Comparison of ENCODE assay signal across 9 mouse cellular contexts in genomic region chr5:67607804-67608673, GRCm38 (mm10). TPM values are rescaled to one million over a fixed set of nuclear protein-coding genes. Genes with fewer than 3 reads are reported as not detected.
DNase-seq lines count a peak whose midpoint lies in the region; ATAC-seq lines count a peak whose summit lies in the region.
"Had no signal": no experiment of that assay in that cellular context is flagged by ENCODE, and none has a peak within 500 bp of the region (broad histone marks: within the 10 kb centered on the region; RNA-seq: fewer than 3 reads in every experiment).

TSS of gene Shisa3 (plus strand) at chr5:67607882.

- H3K4me2 ChIP-seq in forebrain, embryonic 14.5 days (ENCODE audit: low read length) = peak within 1 kb of the TSS; percentile 88
- peak within 1 kb of the TSS; percentile 78 for H3K4me2 ChIP-seq in hindbrain, embryonic 13.5 days
- H3K4me2 ChIP-seq in limb, embryonic 15.5 days = peak within 1 kb of the TSS; percentile 93
- H3K4me2 ChIP-seq in midbrain, embryonic 16.5 days (ENCODE audit: low read length) = peak within 1 kb of the TSS; percentile 76

- ATAC-seq in forebrain, embryonic 14.5 days = peak; percentile 71
- ATAC-seq in hindbrain, embryonic 13.5 days (ENCODE audit: low FRiP score) = peak; percentile 78
- ATAC-seq in limb, embryonic 15.5 days (ENCODE audit: insufficient number of reproducible peaks, low FRiP score, low TSS enrichment, low read depth) = peak; percentile 62; the same call in 1 of the 2 replicates
- ATAC-seq in midbrain, embryonic 16.5 days = peak; percentile 78

- H3K9me3 ChIP-seq in forebrain, embryonic 14.5 days (replicated peaks; ENCODE audit: control insufficient read depth, low read length) = no peaks in the 10 kb centered on the region
- H3K9me3 ChIP-seq in hindbrain, embryonic 13.5 days = no peaks in the 10 kb centered on the region
- H3K9me3 ChIP-seq in limb, embryonic 15.5 days = no peaks in the 10 kb centered on the region
- no peaks in the 10 kb centered on the region for H3K9me3 ChIP-seq in midbrain, embryonic 16.5 days (replicated peaks; ENCODE audit: control insufficient read depth, low read length, poor library complexity, severe bottlenecking)

- no peaks in the 10 kb centered on the region for H3K36me3 ChIP-seq in forebrain, embryonic 14.5 days (ENCODE audit: control insufficient read depth, insufficient read depth, low read length)
- H3K36me3 ChIP-seq in hindbrain, embryonic 13.5 days = no peaks in the 10 kb centered on the region
- H3K36me3 ChIP-seq in limb, embryonic 15.5 days = no peaks in the 10 kb centered on the region
- no peaks in the 10 kb centered on the region for H3K36me3 ChIP-seq in midbrain, embryonic 16.5 days (ENCODE audit: control insufficient read depth, insufficient read depth, low read length)

- peaks cover 14% of the 10 kb centered on the region for H3K4me1 ChIP-seq in forebrain, embryonic 14.5 days (ENCODE audit: control insufficient read depth, insufficient read depth, low read length)
- H3K4me1 ChIP-seq in hindbrain, embryonic 13.5 days (replicated peaks) = peaks cover 25% of the 10 kb centered on the region
- H3K4me1 ChIP-seq in limb, embryonic 15.5 days = peaks cover 27% of the 10 kb centered on the region
- H3K4me1 ChIP-seq in midbrain, embryonic 16.5 days (ENCODE audit: control insufficient read depth, insufficient read depth, low read length) = peaks cover 15% of the 10 kb centered on the region; the same call in 1 of the 2 replicates

- no peak within 1 kb of the TSS for H3K27ac ChIP-seq in forebrain, embryonic 14.5 days (ENCODE audit: low read depth, low read length)
- no peak within 1 kb of the TSS for H3K27ac ChIP-seq in hindbrain, embryonic 13.5 days
- no peak within 1 kb of the TSS for H3K27ac ChIP-seq in limb, embryonic 15.5 days
- H3K27ac ChIP-seq in midbrain, embryonic 16.5 days (ENCODE audit: low read length) = no peak within 1 kb of the TSS

- no peak for DNase-seq in frontal cortex, adult 2 months (ENCODE audit: extremely low spot score in 1 of 2, low spot score in 1 of 2)
- no peak for DNase-seq in frontal cortex, postnatal 36 days (ENCODE audit: low spot score in 2 of 2)
- DNase-seq in adrenal gland, postnatal 36 days = peak; percentile 51 to 59
- DNase-seq in forebrain, embryonic 14.5 days (ENCODE audit: low spot score) = peak; percentile 59
- peak; percentile 56 for DNase-seq in yolk sac, embryonic 10.5 days (ENCODE audit: low spot score)

- peak within 1 kb of the TSS; percentile 48 for H3K9ac ChIP-seq in forebrain, embryonic 14.5 days (ENCODE audit: low read length)
- peak within 1 kb of the TSS; percentile 68 for H3K9ac ChIP-seq in hindbrain, embryonic 13.5 days
- peak within 1 kb of the TSS; percentile 26; the same call in 1 of the 2 replicates for H3K9ac ChIP-seq in limb, embryonic 15.5 days
- peak within 1 kb of the TSS; percentile 54 for H3K9ac ChIP-seq in midbrain, embryonic 16.5 days (ENCODE audit: low read depth, low read length)

- H3K27me3 ChIP-seq in forebrain, embryonic 14.5 days (replicated peaks; ENCODE audit: control insufficient read depth, insufficient read depth, low read length) = peaks cover 47% of the 10 kb centered on the region
- H3K27me3 ChIP-seq in hindbrain, embryonic 13.5 days = peaks cover 72% of the 10 kb centered on the region
- H3K27me3 ChIP-seq in limb, embryonic 15.5 days = peaks cover 77% of the 10 kb centered on the region
- peaks cover 51% of the 10 kb centered on the region for H3K27me3 ChIP-seq in midbrain, embryonic 16.5 days (ENCODE audit: control insufficient read depth, insufficient read depth, low read depth, low read length)

- 1% methylated on average over 84 of the region's 86 CpGs for WGBS in forebrain, embryonic 14.5 days
- under 1% methylated on average over 86 of the region's 86 CpGs for WGBS in hindbrain, embryonic 13.5 days
- under 1% methylated on average over 86 of the region's 86 CpGs for WGBS in limb, embryonic 15.5 days
- WGBS in midbrain, embryonic 16.5 days = under 1% methylated on average over 79 of the region's 86 CpGs

- H3K4me3 ChIP-seq in forebrain, embryonic 14.5 days (ENCODE audit: low read depth, low read length) = peak within 1 kb of the TSS; percentile 48
- peak within 1 kb of the TSS; percentile 48 for H3K4me3 ChIP-seq in hindbrain, embryonic 13.5 days
- H3K4me3 ChIP-seq in limb, embryonic 15.5 days = peak within 1 kb of the TSS; percentile 52
- peak within 1 kb of the TSS; percentile 45 for H3K4me3 ChIP-seq in midbrain, embryonic 16.5 days (ENCODE audit: low read depth, low read length)

RNA-seq across cellular contexts. Expression of gene Shisa3, which starts in this region (rescaled TPM):
- polyA plus RNA-seq in frontal cortex, adult 2 months (2012; rRNA removed) = 19.5 and 21.3 TPM in 2 replicates
- under 1 TPM; 0.23 to 0.49 TPM for total RNA-seq in adrenal gland, postnatal 36 days (2021)
- polyA plus RNA-seq in forebrain, embryonic 14.5 days (2014; fragmentation: Nextera tagmentation; extraction: Ambion mirVana) = 0.04 and 0.80 TPM in 2 replicates
- 2.1 and 2.7 TPM in 2 replicates for polyA plus RNA-seq in hindbrain, embryonic 13.5 days (2015; fragmentation: Nextera tagmentation; extraction: Ambion mirVana)
- 2.8 and 4.1 TPM in 2 replicates for polyA plus RNA-seq in limb, embryonic 15.5 days (2015; fragmentation: Nextera tagmentation; extraction: Ambion mirVana)
- 16.3 and 19.5 TPM in 2 replicates for polyA plus RNA-seq in midbrain, embryonic 16.5 days (2015; fragmentation: Nextera tagmentation; extraction: Ambion mirVana)
- polyA plus RNA-seq: C2C12 had no signal

Comparison
In these comparisons a context has a peak if more than half of its experiments do, and no peak if none do; other contexts are left out.
1. Peak in DNase-seq in adrenal gland, postnatal 36 days; RNA of the gene not detected or under 1 TPM.
2. Peak in DNase-seq, ATAC-seq, H3K4me3 ChIP-seq, H3K9ac ChIP-seq and H3K4me2 ChIP-seq in forebrain, embryonic 14.5 days; RNA of the gene not detected or under 1 TPM.